ENCODE assay signal across 8 mouse cellular contexts in genomic region chrX:7947900-7948492, GRCm38 (mm10). TPM values are rescaled to one million over a fixed set of nuclear protein-coding genes. Genes with fewer than 3 reads are reported as not detected.
DNase-seq lines count a peak whose midpoint lies in the region; ATAC-seq and TF ChIP-seq lines count a peak whose summit lies in the region.

No protein-coding gene starts in this region.

- peak; percentile 12; the same call in 1 of the 2 replicates for TF ChIP-seq POLR2A in bone marrow, adult 2 months (IDR thresholded peaks at IDR 0.05; ENCODE audit: borderline replicate concordance, control insufficient read depth, low read depth, low read length)
- no peak for TF ChIP-seq POLR2A in limb, embryonic 14.5 days (IDR thresholded peaks at IDR 0.05; ENCODE audit: borderline replicate concordance, extremely low read depth, insufficient read depth, insufficient read length)

- no peaks in the 10 kb centered on the region for H3K27me3 ChIP-seq in embryonic facial prominence, embryonic 15.5 days
- no peaks in the 10 kb centered on the region for H3K27me3 ChIP-seq in limb, embryonic 14.5 days (ENCODE audit: control insufficient read depth, insufficient read depth, low read length)
- H3K27me3 ChIP-seq in midbrain, postnatal 0 days (ENCODE audit: insufficient read depth, low read length) = no peaks in the 10 kb centered on the region

- H3K36me3 ChIP-seq in embryonic facial prominence, embryonic 15.5 days = no peaks in the 10 kb centered on the region
- H3K36me3 ChIP-seq in limb, embryonic 14.5 days (ENCODE audit: control insufficient read depth, insufficient read depth, low read length) = peaks cover 2% of the 10 kb centered on the region
- no peaks in the 10 kb centered on the region for H3K36me3 ChIP-seq in midbrain, postnatal 0 days (ENCODE audit: insufficient read depth, low read length)

- no peak for TF ChIP-seq CTCF in bone marrow, adult 2 months (IDR thresholded peaks at IDR 0.05; ENCODE audit: control insufficient read depth, insufficient read depth, low read length)
- no peak for TF ChIP-seq CTCF in midbrain, postnatal 0 days (IDR thresholded peaks at IDR 0.05)

- peak overlapping the region; percentile 23; the same call in 1 of the 2 replicates for H3K9ac ChIP-seq in embryonic facial prominence, embryonic 15.5 days
- H3K9ac ChIP-seq in limb, embryonic 14.5 days (ENCODE audit: low read depth, low read length, severe bottlenecking) = peak overlapping the region; percentile 54
- no peak overlapping the region for H3K9ac ChIP-seq in midbrain, postnatal 0 days (replicated peaks; ENCODE audit: low read length, poor library complexity, severe bottlenecking)

- 12% methylated on average over 38 of the region's 38 CpGs for WGBS in bone marrow, adult 2 months
- WGBS in embryonic facial prominence, embryonic 15.5 days = 17% methylated on average over 38 of the region's 38 CpGs
- 22% methylated on average over 38 of the region's 38 CpGs for WGBS in limb, embryonic 14.5 days
- WGBS in midbrain, postnatal 0 days = 28% methylated on average over 38 of the region's 38 CpGs

- H3K4me1 ChIP-seq in bone marrow, adult 2 months (ENCODE audit: control insufficient read depth, insufficient read depth, low read length) = no peaks in the 10 kb centered on the region
- no peaks in the 10 kb centered on the region for H3K4me1 ChIP-seq in embryonic facial prominence, embryonic 15.5 days
- no peaks in the 10 kb centered on the region for H3K4me1 ChIP-seq in limb, embryonic 14.5 days (ENCODE audit: control insufficient read depth, insufficient read depth, low read length)
- H3K4me1 ChIP-seq in midbrain, postnatal 0 days (ENCODE audit: insufficient read depth, low read length) = no peaks in the 10 kb centered on the region

- H3K9me3 ChIP-seq in embryonic facial prominence, embryonic 15.5 days (replicated peaks) = no peaks in the 10 kb centered on the region
- H3K9me3 ChIP-seq in limb, embryonic 14.5 days (ENCODE audit: control insufficient read depth, low read length) = no peaks in the 10 kb centered on the region
- H3K9me3 ChIP-seq in midbrain, postnatal 0 days (ENCODE audit: low read length) = no peaks in the 10 kb centered on the region

- no peak overlapping the region; the same call in 1 of the 2 replicates for H3K27ac ChIP-seq in bone marrow, adult 2 months (ENCODE audit: control insufficient read depth, insufficient read depth, low read depth, low read length, poor library complexity)
- H3K27ac ChIP-seq in embryonic facial prominence, embryonic 15.5 days (replicated peaks) = peak overlapping the region; percentile 44; the same call in 1 of the 2 replicates
- H3K27ac ChIP-seq in limb, embryonic 14.5 days (replicated peaks; ENCODE audit: low read depth, low read length) = 0 out of 2 replicates have a peak overlapping the region, but pooled peaks have one; percentile 33
- peak overlapping the region; percentile 65 for H3K27ac ChIP-seq in midbrain, postnatal 0 days (ENCODE audit: low read depth, low read length)

- peak; percentile 97 for DNase-seq in 3T3-L1 (ENCODE audit: low read depth, low spot score)
- peak; percentile 93 for DNase-seq in heart, adult 8-10 months (ENCODE audit: low spot score)
- peak; percentile 97 for DNase-seq in kidney, adult 9 months
- peak; percentile 92 for DNase-seq in limb, embryonic 14.5 days (ENCODE audit: low spot score)
- peak; percentile 96 for DNase-seq in midbrain, postnatal 0 days (ENCODE audit: low spot score)
- peak; percentile 65 to 74 for DNase-seq in spleen, postnatal 14 days (ENCODE audit: low spot score in 2 of 2)

- peak; percentile 99 for ATAC-seq in embryonic facial prominence, embryonic 15.5 days (ENCODE audit: insufficient number of reproducible peaks, low FRiP score, low TSS enrichment, low read depth)
- peak; percentile 99 for ATAC-seq in limb, embryonic 14.5 days (ENCODE audit: low FRiP score, low read depth)
- ATAC-seq in midbrain, postnatal 0 days (ENCODE audit: low FRiP score) = peak; percentile 96

- peak overlapping the region; percentile 42 for H3K4me2 ChIP-seq in embryonic facial prominence, embryonic 15.5 days (replicated peaks)
- H3K4me2 ChIP-seq in limb, embryonic 14.5 days (replicated peaks; ENCODE audit: low read depth, low read length, severe bottlenecking) = peak overlapping the region; percentile 45
- H3K4me2 ChIP-seq in midbrain, postnatal 0 days (ENCODE audit: low read depth, low read length, poor library complexity, severe bottlenecking) = peak overlapping the region; percentile 36

- H3K4me3 ChIP-seq in bone marrow, adult 2 months (replicated peaks; ENCODE audit: control insufficient read depth, low read depth, low read length) = peak overlapping the region; percentile 66
- peak overlapping the region; percentile 53 for H3K4me3 ChIP-seq in embryonic facial prominence, embryonic 15.5 days (replicated peaks)
- H3K4me3 ChIP-seq in limb, embryonic 14.5 days (replicated peaks; ENCODE audit: low read length) = peak overlapping the region; percentile 46
- peak overlapping the region; percentile 43 for H3K4me3 ChIP-seq in midbrain, postnatal 0 days (ENCODE audit: low read depth, low read length)

RNA-seq across cellular contexts. Expression of gene Hdac6, which starts 0.3 kb away (rescaled TPM):
- 8.3 and 17.0 TPM in 2 replicates for polyA plus RNA-seq in bone marrow, adult 2 months (2011; ENCODE audit: insufficient read depth, insufficient read length, low replicate concordance, missing spikeins)
- 26.3 and 27.5 TPM in 2 replicates for polyA plus RNA-seq in embryonic facial prominence, embryonic 15.5 days (2015; fragmentation: Nextera tagmentation; extraction: Ambion mirVana)
- total RNA-seq in heart, adult 8-10 months (2022) = 10 to 100 TPM; 10.4 to 11.5 (median 10.9) TPM
- polyA plus RNA-seq in limb, embryonic 14.5 days (2012; rRNA removed) = 67.3 and 78.8 TPM in 2 replicates
- polyA plus RNA-seq in limb, embryonic 14.5 days (2014; fragmentation: Nextera tagmentation; extraction: Ambion mirVana) = 28.1 and 32.3 TPM in 2 replicates
- 103 and 111 TPM in 2 replicates for total RNA-seq in midbrain, postnatal 0 days (2014; rRNA removed)
- 65.5 and 68.3 TPM in 2 replicates for polyA plus RNA-seq in midbrain, postnatal 0 days (2015; fragmentation: Nextera tagmentation; extraction: Ambion mirVana)

RNA-seq across cellular contexts. Expression of gene Eras, which starts 19.6 kb away (rescaled TPM):
- polyA plus RNA-seq in bone marrow, adult 2 months (2011; ENCODE audit: insufficient read depth, insufficient read length, low replicate concordance, missing spikeins) = 10.9 TPM in 1 of 2 replicates, not detected in the other
- polyA plus RNA-seq in embryonic facial prominence, embryonic 15.5 days (2015; fragmentation: Nextera tagmentation; extraction: Ambion mirVana) = not detected in 2 replicates
- not detected for total RNA-seq in heart, adult 8-10 months (2022)
- 0.05 and 0.10 TPM in 2 replicates for polyA plus RNA-seq in limb, embryonic 14.5 days (2012; rRNA removed)
- not detected in 2 replicates for polyA plus RNA-seq in limb, embryonic 14.5 days (2014; fragmentation: Nextera tagmentation; extraction: Ambion mirVana)
- total RNA-seq in midbrain, postnatal 0 days (2014; rRNA removed) = not detected in 2 replicates
- polyA plus RNA-seq in midbrain, postnatal 0 days (2015; fragmentation: Nextera tagmentation; extraction: Ambion mirVana) = not detected in 2 replicates

RNA-seq across cellular contexts. Expression of gene Pcsk1n, which starts 28.4 kb away (rescaled TPM):
- not detected in 2 replicates for polyA plus RNA-seq in bone marrow, adult 2 months (2011; ENCODE audit: insufficient read depth, insufficient read length, low replicate concordance, missing spikeins)
- polyA plus RNA-seq in embryonic facial prominence, embryonic 15.5 days (2015; fragmentation: Nextera tagmentation; extraction: Ambion mirVana) = 1.7 and 2.7 TPM in 2 replicates
- total RNA-seq in heart, adult 8-10 months (2022) = under 1 TPM; 0.11 to 0.20 (median 0.16) TPM
- polyA plus RNA-seq in limb, embryonic 14.5 days (2012; rRNA removed) = 0.93 and 0.95 TPM in 2 replicates
- polyA plus RNA-seq in limb, embryonic 14.5 days (2014; fragmentation: Nextera tagmentation; extraction: Ambion mirVana) = 0.67 and 1.3 TPM in 2 replicates
- 111 and 161 TPM in 2 replicates for total RNA-seq in midbrain, postnatal 0 days (2014; rRNA removed)
- polyA plus RNA-seq in midbrain, postnatal 0 days (2015; fragmentation: Nextera tagmentation; extraction: Ambion mirVana) = 534 and 561 TPM in 2 replicates

RNA-seq across cellular contexts. Expression of gene Gata1, which starts 29.9 kb away (rescaled TPM):
- 91.2 and 137 TPM in 2 replicates for polyA plus RNA-seq in bone marrow, adult 2 months (2011; ENCODE audit: insufficient read depth, insufficient read length, low replicate concordance, missing spikeins)
- polyA plus RNA-seq in embryonic facial prominence, embryonic 15.5 days (2015; fragmentation: Nextera tagmentation; extraction: Ambion mirVana) = 1.7 and 1.9 TPM in 2 replicates
- under 1 TPM in 1 of 4 experiments, not detected in 3; 0.32 TPM for total RNA-seq in heart, adult 8-10 months (2022)
- 1.5 and 2.0 TPM in 2 replicates for polyA plus RNA-seq in limb, embryonic 14.5 days (2012; rRNA removed)
- 1.3 and 1.6 TPM in 2 replicates for polyA plus RNA-seq in limb, embryonic 14.5 days (2014; fragmentation: Nextera tagmentation; extraction: Ambion mirVana)
- total RNA-seq in midbrain, postnatal 0 days (2014; rRNA removed) = not detected in 2 replicates
- not detected in 2 replicates for polyA plus RNA-seq in midbrain, postnatal 0 days (2015; fragmentation: Nextera tagmentation; extraction: Ambion mirVana)

RNA-seq across cellular contexts. Expression of gene Gm10490, which starts 38.7 kb away (rescaled TPM):
- not detected in 2 replicates for polyA plus RNA-seq in bone marrow, adult 2 months (2011; ENCODE audit: insufficient read depth, insufficient read length, low replicate concordance, missing spikeins)
- not detected in 2 replicates for polyA plus RNA-seq in embryonic facial prominence, embryonic 15.5 days (2015; fragmentation: Nextera tagmentation; extraction: Ambion mirVana)
- not detected for total RNA-seq in heart, adult 8-10 months (2022)
- not detected in 2 replicates for polyA plus RNA-seq in limb, embryonic 14.5 days (2012; rRNA removed)
- polyA plus RNA-seq in limb, embryonic 14.5 days (2014; fragmentation: Nextera tagmentation; extraction: Ambion mirVana) = not detected in 2 replicates
- not detected in 2 replicates for total RNA-seq in midbrain, postnatal 0 days (2014; rRNA removed)
- polyA plus RNA-seq in midbrain, postnatal 0 days (2015; fragmentation: Nextera tagmentation; extraction: Ambion mirVana) = not detected in 2 replicates

Comparison
In these comparisons a context has a peak if more than half of its experiments do, and no peak if none do; other contexts are left out.
1. RNA of gene Pcsk1n, which starts 28.4 kb away (polyA plus RNA-seq): 534 to 561 TPM in midbrain, postnatal 0 days; 1.7 to 2.7 TPM in embryonic facial prominence, embryonic 15.5 days, 0.67 to 1.3 TPM in limb, embryonic 14.5 days and not detected in bone marrow, adult 2 months; every median in the first group is over 100 times any median in the second.
2. Peak in every context shown above with its lines, with median percentiles within 50 percentile points of each other: DNase-seq, H3K4me3 ChIP-seq, ATAC-seq and H3K4me2 ChIP-seq.